Mouse (Mus musculus): ENCODE measurements around the gene Tbx6. TPM values are rescaled to one million over a fixed set of nuclear protein-coding genes. Genes with fewer than 3 reads are reported as not detected.

The Tbx6 gene
- total RNA-seq, 2 experiments from 2014 or later = 0.28 to 0.30 TPM

DNA sequence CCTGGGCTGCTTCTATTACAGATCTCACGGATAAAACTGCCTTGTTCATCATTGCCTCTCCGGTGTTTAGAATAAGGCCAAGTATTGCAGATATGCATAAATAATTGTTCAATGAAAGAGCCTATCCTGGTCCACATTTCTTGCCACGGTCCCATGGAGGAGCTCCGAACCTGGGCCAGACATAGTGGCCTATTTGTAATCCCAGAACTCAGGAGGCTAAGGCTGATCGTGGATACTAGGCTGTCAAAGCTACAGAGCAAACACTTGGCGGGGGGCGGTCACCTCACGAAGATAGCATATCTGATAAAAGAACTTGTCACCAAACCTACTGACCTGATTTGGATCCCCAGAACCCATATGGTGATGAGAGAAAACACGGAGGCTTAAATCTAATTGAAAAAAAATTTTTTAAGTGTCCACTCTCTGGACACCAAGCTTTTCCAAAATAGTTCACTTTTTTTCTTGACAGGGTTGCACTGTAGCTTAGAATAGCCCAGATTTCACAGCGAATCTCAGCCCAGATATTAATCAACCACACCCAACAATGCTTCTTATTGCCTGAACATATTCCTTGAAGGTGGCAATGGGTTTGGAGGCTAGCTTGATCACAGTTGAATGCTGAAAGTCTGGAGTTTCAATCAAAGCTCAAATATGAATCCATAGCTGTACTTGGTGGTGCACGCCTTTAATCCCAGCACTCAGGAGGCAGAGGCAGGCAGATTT, 11.6 kb downstream of the Tbx6 start:
- intact Hi-C loops (cut with DNase I) = no loop called here

DNA sequence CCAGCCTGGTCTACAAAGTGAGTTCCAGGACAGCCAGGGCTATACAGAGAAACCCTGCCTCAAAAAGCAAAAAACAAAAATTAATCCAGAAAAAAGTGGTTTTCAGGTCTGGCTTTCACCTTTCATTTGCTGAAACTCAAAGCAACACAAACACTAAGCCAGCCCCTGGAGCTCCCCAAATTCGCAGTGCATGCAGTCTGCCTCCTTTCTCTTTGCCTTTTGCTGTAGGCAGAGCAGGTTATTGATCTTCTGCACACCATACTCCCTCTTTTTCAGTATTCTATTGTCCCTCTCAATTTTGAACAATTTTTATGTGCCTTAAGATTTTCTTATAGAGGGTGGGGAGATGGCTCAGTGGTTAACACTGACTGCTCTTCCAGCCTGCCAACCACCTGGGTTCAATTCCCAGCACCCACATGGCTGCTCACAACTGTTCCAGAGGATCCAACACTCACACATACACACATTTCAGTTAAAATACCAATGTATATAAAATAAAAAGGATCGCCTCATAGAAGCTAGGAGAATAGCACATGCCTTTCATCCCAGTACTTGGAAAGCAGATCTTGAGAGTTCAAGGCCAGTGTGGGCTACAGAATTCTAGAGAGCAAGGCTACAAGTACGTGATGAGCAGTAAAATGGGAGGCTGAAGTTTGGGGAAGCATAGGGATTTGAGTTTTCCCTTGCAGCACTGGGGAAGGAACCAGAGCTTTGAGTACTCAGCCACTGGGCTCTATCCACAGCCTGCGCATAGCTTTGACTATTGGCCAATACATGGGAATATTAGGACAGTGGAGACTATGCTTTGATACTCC, 12.4 kb downstream of the Tbx6 start:
- DNase-seq = no peak
- intact Hi-C loops (cut with DNase I) = no loop called here

More for the DNA sequence above, 11.6 kb downstream of the Tbx6 start:
- DNase-seq = no peak

DNA sequence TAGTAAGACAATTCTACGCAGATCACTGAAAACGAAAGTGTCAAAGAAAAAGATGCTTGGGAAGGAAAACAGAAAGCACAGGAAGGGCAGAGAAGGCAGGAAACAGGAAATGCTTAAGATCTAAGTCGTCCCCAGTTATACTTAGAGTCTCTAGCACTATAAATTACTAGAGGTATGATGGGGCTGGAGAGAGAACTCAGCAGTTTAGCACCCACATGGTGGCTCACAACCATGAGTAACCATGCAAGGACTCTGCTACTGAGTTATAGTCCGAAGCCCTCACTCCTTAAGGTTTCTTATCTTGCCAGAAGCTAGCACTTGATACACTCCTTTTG, 13.0 kb downstream of the Tbx6 start:
- intact Hi-C loops (cut with DNase I) = no loop called here
- no peak for DNase-seq

GRCm38 (mm10) chr7:126795387-126796317, 14.4 kb downstream of the Tbx6 start:
- peak in 1 of 2 experiments; percentile 35 for DNase-seq
- intact Hi-C loops (cut with DNase I) = no loop called here

- DNase-seq = peak in 1 of 2 experiments; percentile 45
- intact Hi-C loops (cut with DNase I) = no loop called here
Measured at GRCm38 (mm10) chr7:126796350-126796932, 15.2 kb downstream of the Tbx6 start.

- intact Hi-C loops (cut with DNase I) = no loop called here
Measured at GRCm38 (mm10) chr7:126797411-126798126, 16.3 kb downstream of the Tbx6 start, which contains the start of gene Fam57b. Gene Fam57b (plus strand): TSS chr7:126797668.

GRCm38 (mm10) chr7:126798127-126799049, 17.1 kb downstream of the Tbx6 start:
- DNase-seq = peak in 1 of 2 experiments; percentile 31
- intact Hi-C loops (cut with DNase I) = no loop called here

More at GRCm38 (mm10) chr7:126797411-126798126, 16.3 kb downstream of the Tbx6 start, which contains the start of gene Fam57b:
- no peak for DNase-seq

GRCm38 (mm10) chr7:126799050-126799467, 17.8 kb downstream of the Tbx6 start:
- intact Hi-C loops (cut with DNase I) = no loop called here
- DNase-seq = peak; percentile 88 to 95

GRCm38 (mm10) chr7:126799468-126800268, 18.4 kb downstream of the Tbx6 start:
- DNase-seq = peak; percentile 74
- intact Hi-C loops (cut with DNase I) = loop anchor here (5.0 kb wide), 1 partner anchor 413 kb away; no protein-coding TSS in a partner anchor

DNA sequence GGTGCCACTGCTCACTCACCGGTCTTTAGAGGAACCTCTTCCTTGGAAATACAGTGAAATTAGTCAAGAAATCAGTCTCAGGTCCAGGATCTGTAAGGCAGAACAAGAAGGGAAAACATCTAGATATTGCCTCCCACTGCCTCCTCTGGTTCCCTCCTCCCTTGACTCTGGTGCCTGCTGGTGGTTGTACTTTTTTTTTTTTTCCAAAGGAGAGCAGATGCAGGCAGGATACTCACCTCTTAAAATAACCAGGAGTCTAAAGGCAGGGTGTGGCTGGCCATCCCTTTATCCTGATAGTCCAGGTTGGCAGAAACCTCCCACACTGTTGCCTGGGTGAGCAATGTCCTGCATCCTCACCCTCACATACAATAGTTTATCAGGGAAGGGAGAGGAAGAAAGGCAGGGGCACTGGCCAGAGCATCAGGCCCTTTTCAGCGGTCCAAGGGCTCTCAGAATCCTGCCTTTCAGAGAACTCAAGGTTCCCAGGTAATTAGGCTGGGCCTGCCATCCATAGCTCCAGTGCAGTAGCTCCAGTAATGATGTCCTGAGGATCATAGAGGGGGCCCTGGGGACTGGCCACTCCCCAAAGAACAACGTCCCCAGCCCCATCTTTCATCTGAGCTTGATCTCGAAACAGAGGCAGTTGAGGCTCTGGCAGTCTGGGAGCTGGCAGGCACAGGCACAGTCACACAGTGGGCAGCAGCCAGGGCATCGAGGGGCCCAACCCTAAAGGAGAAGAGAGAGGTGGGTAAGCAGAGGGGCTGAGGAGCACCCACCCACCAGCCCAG, 19.2 kb downstream of the Tbx6 start:
- DNase-seq = no peak
- intact Hi-C loops (cut with DNase I) = loop anchor here (5.0 kb wide), 1 partner anchor 412 kb away; no protein-coding TSS in a partner anchor

GRCm38 (mm10) chr7:126801057-126801422, 19.8 kb downstream of the Tbx6 start:
- intact Hi-C loops (cut with DNase I) = loop anchor here (5.0 kb wide), 1 partner anchor 411 kb away; no protein-coding TSS in a partner anchor
- DNase-seq = no peak

DNA sequence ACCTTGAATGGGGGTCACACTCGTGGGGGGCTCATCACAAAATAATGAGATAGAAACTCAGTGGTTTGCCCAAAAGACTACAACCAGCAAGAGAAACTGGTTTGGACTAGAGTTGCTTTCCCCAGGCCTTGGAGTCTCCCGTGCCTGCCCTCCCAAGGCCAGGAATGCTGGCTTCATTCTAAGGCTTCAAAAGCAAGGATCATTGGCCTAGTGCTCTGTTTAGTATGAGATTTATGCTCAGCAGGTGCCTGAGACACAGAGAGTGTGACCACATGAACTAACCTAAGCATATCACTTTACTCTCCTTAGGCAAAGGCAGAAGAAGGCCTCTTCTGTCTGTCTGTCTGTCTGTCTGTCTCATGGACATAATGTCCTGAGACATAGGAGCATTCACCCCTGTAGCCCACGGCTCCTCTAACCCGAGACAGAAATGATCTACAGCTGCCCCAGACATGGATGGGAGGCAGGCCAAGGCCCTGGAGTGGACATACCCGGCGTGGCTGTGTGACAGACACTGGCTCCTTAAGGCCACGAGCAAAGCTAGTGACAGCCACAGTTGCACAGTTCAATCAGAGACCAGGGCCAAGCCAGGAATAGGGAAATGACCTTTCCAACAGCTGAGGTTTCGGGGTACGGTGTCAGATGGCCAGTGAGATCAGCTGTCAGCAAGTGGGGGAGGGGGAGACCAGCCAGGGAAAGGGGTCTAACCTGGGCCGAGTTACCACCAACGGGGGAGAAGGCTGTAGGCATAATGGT, 21.0 kb downstream of the Tbx6 start:
- DNase-seq = peak; percentile 64 to 65
- intact Hi-C loops (cut with DNase I) = loop anchor here (5.0 kb wide), 1 partner anchor 410 kb away; no protein-coding TSS in a partner anchor

DNA sequence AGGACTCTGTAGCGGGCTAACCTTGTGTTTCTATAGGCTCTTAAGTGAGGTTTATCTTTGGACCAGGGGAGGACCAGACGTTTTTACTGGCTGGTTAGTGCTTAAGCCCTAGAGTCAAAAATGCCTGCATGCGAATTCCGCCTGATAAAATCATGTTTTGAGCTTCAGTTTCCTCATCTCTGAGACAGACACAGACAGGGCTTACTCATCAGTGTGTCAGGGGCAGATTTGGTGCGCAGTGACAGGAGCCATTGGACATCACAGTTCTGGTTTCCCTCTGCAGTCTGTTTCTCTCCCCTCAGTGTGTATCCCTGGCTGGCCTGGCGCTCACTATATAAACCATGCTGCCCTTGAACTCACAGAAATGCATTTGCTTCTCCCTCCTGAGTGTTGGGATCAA, 21.9 kb downstream of the Tbx6 start:
- intact Hi-C loops (cut with DNase I) = loop anchor here (5.0 kb wide), 1 partner anchor 409 kb away; no protein-coding TSS in a partner anchor
- DNase-seq = no peak

GRCm38 (mm10) chr7:126803751-126804150, 22.5 kb downstream of the Tbx6 start:
- no peak for DNase-seq
- intact Hi-C loops (cut with DNase I) = loop anchor here (5.0 kb wide), 1 partner anchor 409 kb away; no protein-coding TSS in a partner anchor

GRCm38 (mm10) chr7:126806956-126807355, 25.7 kb downstream of the Tbx6 start:
- no peak for DNase-seq
- intact Hi-C loops (cut with DNase I) = no loop called here

DNA sequence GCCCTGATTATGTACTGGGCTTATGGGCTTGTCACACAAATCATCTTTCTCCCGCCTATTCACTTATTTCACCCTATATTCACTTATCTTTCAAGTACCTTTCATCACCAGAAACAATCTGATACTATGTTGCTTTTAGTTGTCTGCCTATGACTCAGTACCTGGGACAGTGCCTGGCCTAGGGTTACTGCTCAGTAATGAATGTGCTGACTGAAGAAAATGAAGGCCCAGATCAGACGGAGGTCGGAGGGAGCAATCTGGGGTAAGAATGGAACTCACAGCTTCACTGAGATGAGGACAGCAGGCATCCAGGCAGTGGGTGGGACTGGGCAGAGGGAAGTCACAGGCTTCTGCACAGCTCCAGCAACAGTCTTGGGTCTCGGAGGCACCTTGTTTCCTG, 26.1 kb downstream of the Tbx6 start:
- intact Hi-C loops (cut with DNase I) = no loop called here
- no peak for DNase-seq
